Mouse (Mus musculus) kidney, adult 11 months (tissue): ENCODE results near the gene Adgrg1.
A peak's percentile ranks its signal among the peaks of the same experiment; 100 is the strongest.
"Not testable (repeated sequence)": the region's sequence is repeated elsewhere in the genome, so short reads cannot be mapped to it uniquely, and the experiment has no call there.

Source experiments
- DNase-seq: peaks from one replicate; pipeline ENCODE4 v3.0.0; 2022

Gene Adgrg1

DNA sequence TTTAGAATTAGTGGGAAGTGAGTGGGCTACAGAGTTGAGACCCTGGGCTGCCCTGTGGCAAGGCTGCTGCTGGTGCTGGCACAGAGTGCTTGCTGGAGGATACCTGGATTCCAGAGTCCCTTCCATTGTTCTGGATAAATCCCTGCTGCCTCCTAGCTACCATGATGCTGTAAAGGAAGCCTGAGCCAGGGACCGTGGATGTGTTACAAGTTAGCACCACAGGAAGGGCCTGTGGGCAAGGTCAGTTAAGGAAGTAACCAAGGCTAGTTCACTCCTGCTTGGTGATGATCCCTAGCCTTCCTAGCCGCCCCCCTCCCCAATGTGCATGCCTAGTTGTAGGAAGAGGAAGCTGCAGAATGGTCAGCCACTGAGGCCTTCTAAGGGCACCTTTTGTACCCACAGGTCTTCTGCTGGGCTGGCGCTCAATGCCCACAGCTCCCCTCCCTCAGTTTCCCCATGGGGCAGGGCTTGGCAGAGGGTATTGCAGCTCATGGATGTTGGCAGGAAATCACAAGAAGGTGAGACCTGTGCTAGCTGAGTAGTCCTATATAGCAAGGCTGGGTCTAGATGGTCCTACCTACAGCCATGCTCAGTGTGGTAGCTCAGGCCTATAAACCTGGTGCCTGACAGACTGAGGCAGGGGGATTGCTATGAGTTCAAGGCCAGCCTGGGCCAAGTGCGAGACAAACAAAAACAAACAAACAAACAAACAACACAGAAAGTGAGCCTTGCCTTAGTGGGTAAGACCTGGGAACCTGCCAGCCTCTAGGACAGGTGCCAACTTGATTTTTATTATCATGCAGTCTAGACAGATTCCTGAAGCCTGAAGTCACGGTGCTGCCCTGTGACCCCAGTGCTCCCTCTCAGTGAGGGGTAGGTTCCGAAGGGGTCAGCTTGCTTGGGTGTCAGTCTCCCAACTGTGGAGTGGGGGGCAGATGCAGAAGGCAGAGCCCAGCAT is 22.6 kb downstream of the Adgrg1 start:
- DNase-seq = peak; percentile 86

- DNase-seq = no peak
Observed at GRCm38 (mm10) chr8:94997857-94998243, 23.3 kb downstream of the Adgrg1 start.

DNA sequence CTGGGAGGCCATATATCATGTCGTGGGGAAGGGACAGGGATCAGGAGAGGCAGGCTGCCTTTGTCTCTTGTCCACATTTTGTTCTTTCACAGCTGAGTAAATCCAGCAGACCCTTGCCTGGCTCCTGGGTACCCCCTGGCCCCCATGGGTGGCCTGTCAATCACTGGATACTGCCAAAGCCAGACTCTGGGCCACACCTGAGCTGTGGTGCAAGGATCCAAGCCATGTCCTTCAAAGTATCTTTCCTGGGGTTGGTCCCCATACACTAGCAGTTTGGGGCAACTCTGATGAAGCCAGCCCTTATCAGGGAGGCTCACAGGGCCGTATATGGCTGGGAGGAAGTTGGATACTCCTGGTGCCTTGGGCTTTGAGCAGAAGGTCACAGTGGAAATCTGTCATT is 23.9 kb downstream of the Adgrg1 start:
- DNase-seq = no peak

GRCm38 (mm10) chr8:94999004-94999403 is 24.5 kb downstream of the Adgrg1 start:
- DNase-seq = no peak

DNA sequence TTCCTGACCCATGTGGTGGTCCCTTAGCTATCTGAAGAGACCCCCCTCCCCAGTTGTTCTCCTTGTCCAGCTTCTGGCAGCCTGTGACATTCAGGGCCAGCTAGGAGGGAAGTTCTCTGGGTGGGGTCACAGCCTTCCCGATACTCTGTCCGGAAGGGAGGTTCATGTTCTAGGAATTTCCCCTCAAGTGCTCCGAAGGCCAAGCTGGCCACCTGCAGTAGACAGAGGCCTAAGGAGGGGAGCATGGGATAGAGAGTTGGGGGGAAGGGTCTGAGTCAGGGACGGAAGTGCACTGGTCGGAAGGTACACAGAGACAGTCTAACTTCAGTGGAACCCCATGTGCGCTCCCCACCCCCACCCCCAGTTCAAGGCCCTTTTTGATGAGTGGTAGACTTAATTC is 25.4 kb downstream of the Adgrg1 start:
- peak; percentile 67 for DNase-seq

- peak; percentile 71 for DNase-seq
Observed at GRCm38 (mm10) chr8:95000684-95001083, 26.1 kb downstream of the Adgrg1 start.

DNA sequence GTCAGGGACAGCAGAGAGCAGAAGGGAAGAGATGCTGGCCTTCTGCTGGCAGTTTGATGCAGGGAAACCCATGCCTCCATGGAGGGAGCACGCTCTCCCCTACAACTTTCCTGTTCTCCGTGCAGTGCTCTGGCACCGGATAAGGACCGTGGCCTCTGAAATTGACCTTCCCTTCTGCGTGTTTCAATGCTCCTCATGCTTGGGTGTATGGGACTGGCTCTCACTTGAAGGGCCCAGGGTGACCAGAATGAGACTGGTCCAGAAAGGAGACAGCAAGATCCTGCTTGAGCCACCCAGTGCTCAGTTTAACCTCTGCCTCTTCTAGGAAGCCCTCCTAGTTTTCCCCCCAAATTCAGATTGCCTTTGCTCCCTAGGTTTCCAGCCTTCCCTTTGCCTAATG is 26.6 kb downstream of the Adgrg1 start:
- no peak for DNase-seq

DNA sequence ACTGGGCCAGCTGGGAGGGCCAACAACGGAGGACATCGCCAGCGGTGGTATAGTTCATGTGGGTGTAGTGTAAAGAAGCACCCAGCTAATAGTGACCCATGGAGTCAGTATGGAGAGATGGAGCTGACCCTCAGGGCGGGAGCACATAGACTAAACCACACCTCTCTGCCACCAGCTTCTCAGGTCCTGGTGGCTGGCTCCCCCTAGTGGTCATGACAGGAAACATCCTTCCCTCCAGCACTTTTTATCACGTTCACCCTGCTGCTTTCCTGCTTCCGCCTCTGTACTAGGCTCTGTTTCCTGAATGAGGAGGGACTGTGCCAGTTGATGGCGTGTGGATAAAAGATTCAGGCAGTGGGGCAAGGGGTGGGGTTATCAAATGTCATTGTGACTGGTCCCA is 27.1 kb downstream of the Adgrg1 start:
- DNase-seq = peak; percentile 81

- DNase-seq = no peak
Observed at GRCm38 (mm10) chr8:95002089-95002655, 27.6 kb downstream of the Adgrg1 start.

GRCm38 (mm10) chr8:95012442-95012919 is 37.9 kb downstream of the Adgrg1 start:
- no peak for DNase-seq

- DNase-seq = no peak
Observed at GRCm38 (mm10) chr8:95015866-95016265, 41.3 kb downstream of the Adgrg1 start.

DNA sequence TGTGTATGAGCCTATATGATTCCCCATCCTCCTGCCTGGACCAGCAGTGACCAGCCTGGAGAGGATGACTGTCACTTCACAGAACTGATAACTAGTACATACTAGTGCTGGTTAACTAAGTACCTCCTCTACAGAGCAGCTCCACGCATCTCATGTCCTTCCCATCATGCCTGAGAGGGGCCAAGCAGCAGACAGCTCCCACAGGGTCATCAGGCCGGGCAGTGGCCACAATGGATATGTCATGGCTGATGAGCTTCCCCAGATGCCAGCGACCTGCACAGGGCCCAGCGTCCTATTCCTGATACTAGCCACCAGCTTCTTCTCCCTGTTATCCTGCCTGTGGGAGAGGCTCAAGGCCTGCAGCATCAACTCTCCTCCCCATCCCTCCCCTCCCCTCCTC is 42.1 kb downstream of the Adgrg1 start:
- DNase-seq = no peak

DNA sequence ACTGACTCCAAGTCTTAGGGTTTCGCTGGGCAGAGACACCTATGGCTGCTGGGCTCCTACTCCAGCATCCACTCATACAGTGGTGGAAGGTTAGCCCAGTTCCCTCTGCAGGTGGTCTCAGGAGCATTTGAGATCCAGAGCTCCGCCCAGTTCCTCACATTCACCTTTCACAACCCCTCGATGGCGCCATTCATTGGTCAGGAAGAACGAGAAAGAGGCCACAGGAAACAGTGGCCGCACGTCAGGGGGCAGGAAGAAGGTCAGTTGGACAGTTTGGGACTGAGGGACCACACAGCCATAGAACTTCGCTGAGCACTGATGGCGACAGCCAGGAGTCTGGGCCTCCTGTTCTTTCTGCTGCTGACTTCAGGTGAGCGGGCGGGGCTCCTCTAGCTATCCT is 42.9 kb downstream of the Adgrg1 start, which contains the start of gene Adgrg3:
TSS of gene Adgrg3 (plus strand) at position 242 of the 400 bp plus-strand sequence.
- DNase-seq = no peak

GRCm38 (mm10) chr8:95017969-95018635 is 43.6 kb downstream of the Adgrg1 start:
- no peak for DNase-seq

DNA sequence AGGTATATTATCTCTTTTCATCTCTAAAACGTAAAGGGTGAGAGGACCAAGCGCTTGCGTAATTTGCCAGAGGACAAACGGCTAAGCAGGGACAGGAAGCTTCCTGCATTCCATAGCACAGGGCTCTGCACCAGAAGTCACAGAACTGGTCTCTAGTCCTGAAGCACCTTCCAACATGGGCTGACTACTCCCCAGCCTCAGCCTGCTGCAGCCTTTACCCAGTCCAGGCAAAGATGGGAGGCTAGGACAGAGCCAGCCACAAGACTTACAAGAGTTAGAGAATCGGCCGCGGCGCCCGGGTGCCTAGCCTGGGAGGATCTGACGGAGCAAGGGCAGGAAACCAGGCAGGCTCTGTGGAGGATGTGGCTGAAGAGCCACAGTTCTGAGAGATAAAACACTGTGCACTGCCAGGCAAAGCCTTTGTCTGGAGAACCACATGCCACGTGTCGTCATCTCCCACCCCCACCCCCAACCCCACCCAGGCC is 45.8 kb downstream of the Adgrg1 start:
- no peak for DNase-seq

GRCm38 (mm10) chr8:95020821-95021220 is 46.3 kb downstream of the Adgrg1 start:
- no peak for DNase-seq

DNA sequence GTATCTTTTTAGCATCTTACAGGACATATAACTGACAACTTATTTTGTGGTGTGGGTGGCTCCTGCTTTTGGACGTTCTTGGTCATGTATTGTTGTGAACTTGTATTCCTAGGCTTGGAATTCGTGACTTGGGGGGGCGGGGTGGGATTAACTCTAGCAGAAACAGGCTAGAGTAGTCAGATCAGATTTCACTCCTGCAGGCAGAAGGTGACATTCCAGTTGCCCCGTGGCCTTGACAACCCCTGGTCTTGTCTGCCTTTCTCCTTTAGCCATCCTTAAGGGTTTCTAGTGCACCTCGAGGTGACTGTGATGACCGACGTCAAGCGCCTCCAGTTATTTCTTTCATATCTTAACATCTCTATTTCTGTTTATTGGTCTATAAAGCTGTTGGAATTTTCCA is 48.6 kb downstream of the Adgrg1 start:
- DNase-seq = no peak

DNA sequence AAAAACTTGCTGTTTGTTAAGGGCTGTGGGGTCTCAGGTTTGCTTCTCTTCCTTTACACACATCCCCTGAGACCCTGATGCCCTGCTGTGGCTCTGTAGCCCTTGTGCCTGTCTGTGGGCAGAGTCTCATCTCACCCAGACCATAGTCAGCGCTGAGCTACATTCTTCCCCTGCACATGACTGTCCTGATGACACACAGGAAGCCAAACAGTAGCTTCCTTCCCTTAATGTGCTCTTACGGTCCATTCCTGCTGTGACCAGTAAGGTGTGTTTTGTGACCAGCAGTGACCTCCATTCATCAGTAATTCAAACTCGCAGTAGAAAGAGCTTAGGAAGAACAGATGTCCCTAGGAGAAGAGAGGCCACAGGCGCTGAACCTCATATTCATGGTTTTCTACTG is 49.8 kb downstream of the Adgrg1 start:
- DNase-seq = no peak

DNA sequence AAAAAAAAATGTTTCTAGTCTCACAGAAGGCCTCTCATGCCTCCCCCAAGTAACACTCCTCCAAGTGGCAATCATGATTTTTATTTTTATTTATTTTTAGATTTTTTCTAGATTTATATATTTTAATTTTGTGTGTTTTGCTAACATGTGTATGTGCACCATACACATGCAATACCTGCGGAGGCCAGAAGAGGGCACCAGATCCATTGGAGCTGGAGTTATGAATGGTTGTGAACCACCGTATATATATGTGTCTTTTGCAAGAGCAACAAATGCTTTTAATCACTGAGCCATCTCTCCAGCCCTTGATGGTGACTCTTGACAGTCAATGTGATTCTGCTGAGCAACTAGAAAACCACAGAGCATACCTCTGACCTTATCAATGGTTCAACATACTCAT is 50.9 kb downstream of the Adgrg1 start:
- no peak for DNase-seq

DNA sequence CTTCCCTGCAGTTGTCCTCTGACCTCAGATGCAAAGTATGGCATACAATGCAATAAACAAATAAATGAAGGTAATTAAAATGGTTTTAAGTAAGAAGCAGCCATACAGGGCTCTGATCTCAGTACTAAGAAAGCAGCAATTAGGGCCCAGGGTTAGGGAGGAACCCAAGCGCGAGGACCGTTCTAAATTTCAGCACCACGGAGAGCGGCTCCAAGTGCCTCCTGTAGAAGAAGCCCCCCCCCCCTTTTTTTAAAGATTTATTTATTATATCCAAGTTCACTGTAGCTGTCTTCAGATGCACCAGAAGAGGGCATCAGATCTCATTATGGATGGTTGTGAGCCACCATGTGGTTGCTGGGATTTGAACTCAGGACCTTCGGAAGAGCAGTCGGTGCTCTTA is 53.8 kb downstream of the Adgrg1 start:
- not testable (repeated sequence) for DNase-seq

DNA sequence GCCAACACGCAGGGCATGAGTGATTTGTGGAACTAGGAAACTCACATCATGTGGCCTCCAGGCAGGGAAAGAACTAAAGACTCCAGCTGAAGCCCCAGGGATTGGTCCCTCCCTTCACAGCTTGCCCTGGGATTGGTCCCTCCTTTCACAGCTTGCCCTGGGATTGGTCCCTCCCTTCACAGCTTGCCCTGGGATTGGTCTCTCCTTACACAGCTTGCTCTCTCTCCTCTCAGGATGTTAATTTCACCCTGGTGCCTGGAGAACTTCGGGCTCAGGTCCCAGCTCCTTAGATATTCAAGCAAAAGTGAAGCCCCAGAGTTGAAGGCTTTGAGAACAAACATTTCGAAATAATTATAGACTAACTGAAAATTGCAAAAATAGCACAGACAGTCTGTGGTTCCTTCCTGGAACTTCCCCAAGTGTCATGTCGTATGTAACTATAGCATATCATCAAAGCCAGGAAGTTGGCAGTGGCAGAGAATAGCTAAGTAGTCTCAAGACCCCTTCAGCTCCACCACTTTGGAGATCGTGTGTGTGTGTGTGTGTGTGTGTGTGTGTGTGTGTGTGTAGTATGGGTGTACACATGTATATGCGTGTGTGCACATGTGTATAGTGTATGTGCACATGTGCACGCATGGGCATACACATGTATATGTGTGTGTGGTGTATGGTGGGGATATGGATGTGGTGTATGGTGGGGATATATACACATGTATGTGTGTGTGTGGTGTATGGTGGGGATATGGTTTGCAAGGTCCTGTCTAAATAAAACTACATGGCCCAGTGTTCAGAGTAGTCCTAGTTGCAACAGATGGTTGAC is 62.8 kb downstream of the Adgrg1 start:
- DNase-seq = peak; percentile 24
